In the genomic region with DNA sequence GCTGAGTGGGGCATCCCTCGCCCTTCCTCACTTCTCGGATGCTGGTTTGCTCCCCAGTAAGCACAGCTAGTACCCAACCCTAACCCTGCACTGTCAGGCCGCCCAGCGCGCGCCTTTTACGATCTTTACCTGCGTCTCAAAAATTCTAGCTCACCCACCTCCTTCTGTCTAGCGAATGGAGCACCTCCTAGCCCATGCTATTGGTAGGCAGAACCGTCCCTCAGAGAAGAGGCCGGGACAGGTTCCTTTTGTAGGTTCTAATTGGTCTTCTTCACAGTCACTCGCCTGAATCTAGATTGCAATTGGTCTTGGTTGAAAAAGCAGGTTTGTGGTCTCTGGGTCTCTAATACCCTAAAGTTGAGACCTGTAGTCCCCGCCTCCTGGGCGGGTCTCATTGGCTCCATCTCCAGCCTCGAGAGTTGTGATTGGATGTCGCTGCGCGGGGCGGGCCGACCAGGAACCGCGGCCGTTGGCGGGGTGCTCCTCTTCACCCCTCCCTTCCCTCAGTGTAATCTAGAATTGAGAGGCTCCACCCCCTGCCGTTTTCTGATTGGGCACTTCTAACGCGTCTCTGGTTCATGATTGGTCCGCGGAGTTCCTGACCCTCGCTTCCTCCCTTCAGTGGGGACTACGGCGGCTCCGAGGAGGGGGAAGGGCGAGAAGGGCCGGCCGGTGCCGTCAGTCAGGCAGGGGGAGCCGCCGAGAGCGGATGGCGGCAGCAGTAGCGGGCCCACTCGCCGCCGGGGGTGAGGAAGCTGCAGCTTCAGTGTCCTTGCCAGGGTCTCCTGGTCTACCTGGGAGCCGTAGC, we compare ENCODE assay signal across 8 mouse cellular contexts. TPM values are rescaled to one million over a fixed set of nuclear protein-coding genes. Genes with fewer than 3 reads are reported as not detected.
DNase-seq lines count a peak whose midpoint lies in the region; ATAC-seq and TF ChIP-seq lines count a peak whose summit lies in the region.

Gene Fbxo24, minus strand, starts transcription at position 505 of the 808 bp plus-strand sequence.
Gene Lrch4, plus strand, starts transcription at position 624 of the 808 bp plus-strand sequence.
Gene Gm20605, plus strand, starts transcription at position 678 of the 808 bp plus-strand sequence.

- peak in 1 of 3 experiments; percentile 11; a peak in 1 of 6 replicates for TF ChIP-seq CTCF in MEL (IDR thresholded peaks at IDR 0.05 in 2 of 3, conservative IDR thresholded peaks at IDR 0.05 in 1 of 3; ENCODE audit: control insufficient read depth in 1 of 3, insufficient read depth in 1 of 3, low read depth in 2 of 3, low read length in 3 of 3, poor library complexity in 1 of 3, severe bottlenecking in 1 of 3)
- no peak for TF ChIP-seq CTCF in cerebellum, adult 2 months (IDR thresholded peaks at IDR 0.05; ENCODE audit: borderline replicate concordance, insufficient read depth, low read depth, low read length)
- TF ChIP-seq CTCF in forebrain, postnatal 0 days (IDR thresholded peaks at IDR 0.05; ENCODE audit: low read depth), result peak; percentile 33; the same call in 1 of the 2 replicates

- no peaks in the 10 kb centered on the region for H3K9me3 ChIP-seq in MEL (replicated peaks; ENCODE audit: insufficient read depth, low read length)
- no peaks in the 10 kb centered on the region for H3K9me3 ChIP-seq in forebrain, postnatal 0 days (ENCODE audit: low read length)
- H3K9me3 ChIP-seq in lung, embryonic 15.5 days, result no peaks in the 10 kb centered on the region

- TF ChIP-seq POLR2A in MEL (IDR thresholded peaks at IDR 0.05; ENCODE audit: control insufficient read depth in 1 of 2, insufficient read depth in 1 of 2, low read depth in 1 of 2, low read length in 2 of 2, poor library complexity in 1 of 2), result peak; percentile 76 to 93
- peak; percentile 96 for TF ChIP-seq POLR2A in cerebellum, adult 2 months (IDR thresholded peaks at IDR 0.05; ENCODE audit: borderline replicate concordance, insufficient read depth, low read length)

- TF ChIP-seq RAD21 in MEL (IDR thresholded peaks at IDR 0.05; ENCODE audit: low read depth, low read length), result no peak

- WGBS in cerebellum, adult 2 months, result under 1% methylated on average over 46 of the region's 46 CpGs
- under 1% methylated on average over 45 of the region's 46 CpGs for WGBS in forebrain, postnatal 0 days
- under 1% methylated on average over 46 of the region's 46 CpGs for WGBS in lung, embryonic 15.5 days

- DNase-seq in MEL (ENCODE audit: low read depth, low spot score), result peak; percentile 100
- peak; percentile 98 to 100 for DNase-seq in cerebellum, adult 2 months
- peak; percentile 100 for DNase-seq in forebrain, postnatal 0 days
- DNase-seq in heart, postnatal 4 days, result peak; percentile 99
- DNase-seq in layer of hippocampus, adult 8-10 months (ENCODE audit: low spot score in 2 of 2), result peak; percentile 99 to 100
- peak; percentile 100 for DNase-seq in ovary, adult 18-20 months (ENCODE audit: low spot score)
- DNase-seq in thymus, postnatal 0 days (ENCODE audit: low spot score), result peak; percentile 100

- peaks cover 6 to 42% of the 10 kb centered on the region in 2 experiments for H3K4me1 ChIP-seq in MEL (ENCODE audit: control insufficient read depth in 1 of 2, insufficient read depth in 2 of 2, low read length in 2 of 2)
- peaks cover 18% of the 10 kb centered on the region for H3K4me1 ChIP-seq in cerebellum, adult 2 months (ENCODE audit: control insufficient read depth, insufficient read depth, low read length)
- H3K4me1 ChIP-seq in forebrain, postnatal 0 days (ENCODE audit: insufficient read depth), result peaks cover 14% of the 10 kb centered on the region
- peaks cover 44% of the 10 kb centered on the region for H3K4me1 ChIP-seq in lung, embryonic 15.5 days

- peak within 1 kb of the TSS; percentile 86 for H3K9ac ChIP-seq in MEL (ENCODE audit: control insufficient read depth, low read depth, low read length, poor library complexity, severe bottlenecking)
- H3K9ac ChIP-seq in forebrain, postnatal 0 days, result peak within 1 kb of the TSS; percentile 75
- H3K9ac ChIP-seq in lung, embryonic 15.5 days, result peak within 1 kb of the TSS; percentile 77

- peaks cover 0 to 36% of the 10 kb centered on the region in 2 experiments; a peak in 2 of 4 replicates for H3K36me3 ChIP-seq in MEL (ENCODE audit: control insufficient read depth in 1 of 2, insufficient read depth in 2 of 2, low read length in 2 of 2)
- H3K36me3 ChIP-seq in forebrain, postnatal 0 days (ENCODE audit: insufficient read depth), result 0 out of 2 replicates have a peak, but pooled peaks cover 1% of the 10 kb centered on the region
- peaks cover 3% of the 10 kb centered on the region for H3K36me3 ChIP-seq in lung, embryonic 15.5 days

- peak; percentile 98 for ATAC-seq in forebrain, postnatal 0 days
- ATAC-seq in lung, embryonic 15.5 days (ENCODE audit: borderline replicate concordance, extremely low read depth, low FRiP score, low TSS enrichment), result peak; percentile 97

- peak within 1 kb of the TSS; percentile 86 for H3K27ac ChIP-seq in MEL (ENCODE audit: control insufficient read depth, low read depth, low read length)
- peak within 1 kb of the TSS; percentile 88 for H3K27ac ChIP-seq in cerebellum, adult 2 months (ENCODE audit: insufficient read depth, low read length)
- H3K27ac ChIP-seq in forebrain, postnatal 0 days (ENCODE audit: low read depth, low read length), result peak within 1 kb of the TSS; percentile 85
- H3K27ac ChIP-seq in lung, embryonic 15.5 days, result peak within 1 kb of the TSS; percentile 98

- peak within 1 kb of the TSS; percentile 90 for H3K4me2 ChIP-seq in forebrain, postnatal 0 days (ENCODE audit: low read depth)
- H3K4me2 ChIP-seq in lung, embryonic 15.5 days, result peak within 1 kb of the TSS; percentile 78

- TF ChIP-seq EP300 in MEL (IDR thresholded peaks at IDR 0.05; ENCODE audit: low read depth in 1 of 2, low read length in 2 of 2), result peak in 1 of 2 experiments; percentile 70; a peak in 2 of 4 replicates

- H3K4me3 ChIP-seq in MEL (ENCODE audit: control insufficient read depth in 1 of 2, insufficient read depth in 1 of 2, low read depth in 2 of 2, low read length in 2 of 2), result peak within 1 kb of the TSS; percentile 81 to 90
- H3K4me3 ChIP-seq in cerebellum, adult 2 months (replicated peaks; ENCODE audit: insufficient read depth, low read depth, low read length), result peak within 1 kb of the TSS; percentile 85
- peak within 1 kb of the TSS; percentile 90 for H3K4me3 ChIP-seq in forebrain, postnatal 0 days (ENCODE audit: low read depth, low read length)
- H3K4me3 ChIP-seq in lung, embryonic 15.5 days, result peak within 1 kb of the TSS; percentile 83

- peaks cover 28% of the 10 kb centered on the region for H3K79me2 ChIP-seq in MEL (ENCODE audit: control insufficient read depth, insufficient read depth, low read length, poor library complexity)

- H3K27me3 ChIP-seq in MEL (ENCODE audit: control insufficient read depth in 1 of 2, insufficient read depth in 2 of 2, low read length in 2 of 2), result no peaks in the 10 kb centered on the region
- no peaks in the 10 kb centered on the region for H3K27me3 ChIP-seq in cerebellum, adult 2 months (ENCODE audit: control insufficient read depth, insufficient read depth, low read length)
- no peaks in the 10 kb centered on the region for H3K27me3 ChIP-seq in forebrain, postnatal 0 days (ENCODE audit: insufficient read depth, low read length)
- no peaks in the 10 kb centered on the region for H3K27me3 ChIP-seq in lung, embryonic 15.5 days

TF ChIP-seq in MEL, 35 proteins besides CTCF, POLR2A, EP300 and RAD21 (continues in another document):
- no peak for TF ChIP-seq MAFK (IDR thresholded peaks at IDR 0.05; ENCODE audit: borderline replicate concordance, low read depth, low read length)
- TF ChIP-seq MAZ (IDR thresholded peaks at IDR 0.05; ENCODE audit: low read depth, low read length), result peak; percentile 99
- TF ChIP-seq SMC3 (IDR thresholded peaks at IDR 0.05; ENCODE audit: low read depth, low read length), result no peak
- TF ChIP-seq TCF12 (IDR thresholded peaks at IDR 0.05; ENCODE audit: low read depth, low read length), result peak; percentile 80

RNA-seq across cellular contexts. Expression of gene Fbxo24, which starts in this region (rescaled TPM):
- total RNA-seq in MEL (2012; rRNA removed), result 0.13 and 0.42 TPM in 2 replicates
- polyA plus RNA-seq in MEL (2012; ENCODE audit: insufficient read depth in 1 of 2, insufficient read length in 2 of 2, low read depth in 1 of 2, low replicate concordance in 2 of 2, missing spikeins in 1 of 2), result under 1 TPM in 1 of 2 experiments, not detected in 1; 0.46 TPM
- 0.25 and 0.31 TPM in 2 replicates for polyA plus RNA-seq in cerebellum, adult 2 months (2012; rRNA removed)
- total RNA-seq in forebrain, postnatal 0 days (2014; rRNA removed), result 0.23 and 0.24 TPM in 2 replicates
- 0.09 and 0.10 TPM in 2 replicates for polyA plus RNA-seq in forebrain, postnatal 0 days (2015; fragmentation: Nextera tagmentation; extraction: Ambion mirVana)
- total RNA-seq in heart, postnatal 4 days (2021), result under 1 TPM; 0.21 to 0.25 TPM
- total RNA-seq in layer of hippocampus, adult 8-10 months (2022), result under 1 TPM; 0.22 to 0.69 (median 0.34) TPM
- polyA plus RNA-seq in lung, embryonic 15.5 days (2015; fragmentation: Nextera tagmentation; extraction: Ambion mirVana), result 0.08 and 0.21 TPM in 2 replicates
- 0.05 and 0.14 TPM in 2 replicates for polyA plus RNA-seq in thymus, postnatal 0 days (2015; fragmentation: Nextera tagmentation; extraction: Ambion mirVana)

RNA-seq across cellular contexts. Expression of gene Lrch4, which starts in this region (rescaled TPM):
- 9.1 and 9.7 TPM in 2 replicates for total RNA-seq in MEL (2012; rRNA removed)
- polyA plus RNA-seq in MEL (2012; ENCODE audit: insufficient read depth in 1 of 2, insufficient read length in 2 of 2, low read depth in 1 of 2, low replicate concordance in 2 of 2, missing spikeins in 1 of 2), result 100 to 1,000 TPM in 1 of 2 experiments, 10 to 100 TPM in 1; 47.0 to 239 TPM
- 14.4 and 14.8 TPM in 2 replicates for polyA plus RNA-seq in cerebellum, adult 2 months (2012; rRNA removed)
- 3.3 and 5.6 TPM in 2 replicates for total RNA-seq in forebrain, postnatal 0 days (2014; rRNA removed)
- 11.3 and 12.8 TPM in 2 replicates for polyA plus RNA-seq in forebrain, postnatal 0 days (2015; fragmentation: Nextera tagmentation; extraction: Ambion mirVana)
- 10 to 100 TPM; 19.2 to 21.6 TPM for total RNA-seq in heart, postnatal 4 days (2021)
- 10 to 100 TPM; 18.8 to 26.8 (median 22.5) TPM for total RNA-seq in layer of hippocampus, adult 8-10 months (2022)
- polyA plus RNA-seq in lung, embryonic 15.5 days (2015; fragmentation: Nextera tagmentation; extraction: Ambion mirVana), result 35.7 and 37.1 TPM in 2 replicates
- 201 and 205 TPM in 2 replicates for polyA plus RNA-seq in thymus, postnatal 0 days (2015; fragmentation: Nextera tagmentation; extraction: Ambion mirVana)

RNA-seq across cellular contexts. Expression of gene Gm20605, which starts in this region (rescaled TPM):
- 2.4 and 2.5 TPM in 2 replicates for total RNA-seq in MEL (2012; rRNA removed)
- polyA plus RNA-seq in MEL (2012; ENCODE audit: insufficient read depth in 1 of 2, insufficient read length in 2 of 2, low read depth in 1 of 2, low replicate concordance in 2 of 2, missing spikeins in 1 of 2), result 10 to 100 TPM in 1 of 2 experiments, not detected in 1; 12.7 TPM
- 8.1 and 9.9 TPM in 2 replicates for polyA plus RNA-seq in cerebellum, adult 2 months (2012; rRNA removed)
- total RNA-seq in forebrain, postnatal 0 days (2014; rRNA removed), result 3.6 and 6.1 TPM in 2 replicates
- polyA plus RNA-seq in forebrain, postnatal 0 days (2015; fragmentation: Nextera tagmentation; extraction: Ambion mirVana), result 1.9 and 2.4 TPM in 2 replicates
- total RNA-seq in heart, postnatal 4 days (2021), result 1 to 10 TPM; 4.8 to 6.6 TPM
- 10 to 100 TPM; 14.7 to 24.8 (median 19.2) TPM for total RNA-seq in layer of hippocampus, adult 8-10 months (2022)
- polyA plus RNA-seq in lung, embryonic 15.5 days (2015; fragmentation: Nextera tagmentation; extraction: Ambion mirVana), result 9.4 and 9.6 TPM in 2 replicates
- 16.7 and 20.8 TPM in 2 replicates for polyA plus RNA-seq in thymus, postnatal 0 days (2015; fragmentation: Nextera tagmentation; extraction: Ambion mirVana)

Comparison
In these comparisons a context has a peak if more than half of its experiments do, and no peak if none do; other contexts are left out.
1. Peak in every context shown above with its lines: DNase-seq, ATAC-seq, H3K4me3 ChIP-seq and H3K27ac ChIP-seq.